Mouse (Mus musculus): ENCODE measurements at regions not wholly inside any gene's neighbourhood (a gene's known extent, or its start where the extent isn't known, plus 50 kb on each side); places are given as distances from the start of the nearest gene placed in this dataset.

- Histone ChIP-seq H3K4me1 (ENCODE audit: control insufficient read depth in 1 of 2, insufficient read depth in 2 of 2, low read length in 2 of 2) (no peaks in the 10 kb centered on the region), H3K27ac (ENCODE audit: control insufficient read depth, low read depth, low read length) (no peak overlapping the region), H3K36me3 (ENCODE audit: control insufficient read depth in 1 of 2, insufficient read depth in 2 of 2, low read length in 2 of 2) (no peaks in the 10 kb centered on the region), H3K9ac (ENCODE audit: control insufficient read depth, low read depth, low read length, poor library complexity, severe bottlenecking) (no peak overlapping the region), H3K9me3 (replicated peaks; ENCODE audit: insufficient read depth, low read length) (no peaks in the 10 kb centered on the region), H3K79me2 (ENCODE audit: control insufficient read depth, insufficient read depth, low read length, poor library complexity) (no peaks in the 10 kb centered on the region), H3K4me3 (ENCODE audit: control insufficient read depth in 1 of 2, insufficient read depth in 1 of 2, low read depth in 2 of 2, low read length in 2 of 2) (no peak overlapping the region), H3K27me3 (ENCODE audit: control insufficient read depth in 1 of 2, insufficient read depth in 2 of 2, low read length in 2 of 2) (no peaks in the 10 kb centered on the region)
- no peak for DNase-seq (ENCODE audit: low read depth, low spot score)
- TF ChIP-seq CHD2 (IDR thresholded peaks at IDR 0.05; ENCODE audit: low read length): no peak
- no peak for TF ChIP-seq JUND (IDR thresholded peaks at IDR 0.05; ENCODE audit: low read depth, low read length)
- no peak for TF ChIP-seq SIN3A (IDR thresholded peaks at IDR 0.05; ENCODE audit: low read length)
- TF ChIP-seq CHD1 (IDR thresholded peaks at IDR 0.05; ENCODE audit: low read depth, low read length): no peak
- no peak for TF ChIP-seq POLR2AphosphoS2 (IDR thresholded peaks at IDR 0.05; ENCODE audit: low read length)
- TF ChIP-seq EP300 (IDR thresholded peaks at IDR 0.05; ENCODE audit: low read depth in 1 of 2, low read length in 2 of 2): no peak
Observed at GRCm38 (mm10) chr2:124933876-124934275, 134.0 kb upstream of the Slc24a5 start.

GRCm38 (mm10) chr2:124948263-124948781 is 119.6 kb upstream of the Slc24a5 start:
- no peak overlapping the region for H3K4me3 ChIP-seq (ENCODE audit: control insufficient read depth in 1 of 2, insufficient read depth in 1 of 2, low read depth in 2 of 2, low read length in 2 of 2)
- TF ChIP-seq POLR2A (IDR thresholded peaks at IDR 0.05; ENCODE audit: control insufficient read depth in 1 of 2, insufficient read depth in 1 of 2, low read depth in 1 of 2, low read length in 2 of 2, poor library complexity in 1 of 2) (no peak), NRF1 (IDR thresholded peaks at IDR 0.05; ENCODE audit: insufficient read depth, low read depth, low read length, poor library complexity, severe bottlenecking) (no peak), GABPA (IDR thresholded peaks at IDR 0.05; ENCODE audit: low read depth, low read length) (no peak)
- DNase-seq (ENCODE audit: low read depth, low spot score): no peak
- no peak overlapping the region for H3K27ac ChIP-seq (ENCODE audit: control insufficient read depth, low read depth, low read length)
- no peaks in the 10 kb centered on the region for H3K36me3 ChIP-seq (ENCODE audit: control insufficient read depth in 1 of 2, insufficient read depth in 2 of 2, low read length in 2 of 2)
- no peak overlapping the region for H3K9ac ChIP-seq (ENCODE audit: control insufficient read depth, low read depth, low read length, poor library complexity, severe bottlenecking)
- H3K27me3 ChIP-seq (ENCODE audit: control insufficient read depth in 1 of 2, insufficient read depth in 2 of 2, low read length in 2 of 2): no peaks in the 10 kb centered on the region
- no peaks in the 10 kb centered on the region for H3K9me3 ChIP-seq (replicated peaks; ENCODE audit: insufficient read depth, low read length)
- H3K4me1 ChIP-seq (ENCODE audit: control insufficient read depth in 1 of 2, insufficient read depth in 2 of 2, low read length in 2 of 2): no peaks in the 10 kb centered on the region
- H3K79me2 ChIP-seq (ENCODE audit: control insufficient read depth, insufficient read depth, low read length, poor library complexity): no peaks in the 10 kb centered on the region

GRCm38 (mm10) chr2:124948812-124949211 is 119.1 kb upstream of the Slc24a5 start:
- Histone ChIP-seq H3K27ac (ENCODE audit: control insufficient read depth, low read depth, low read length) (no peak overlapping the region), H3K79me2 (ENCODE audit: control insufficient read depth, insufficient read depth, low read length, poor library complexity) (no peaks in the 10 kb centered on the region), H3K36me3 (ENCODE audit: control insufficient read depth in 1 of 2, insufficient read depth in 2 of 2, low read length in 2 of 2) (no peaks in the 10 kb centered on the region), H3K27me3 (ENCODE audit: control insufficient read depth in 1 of 2, insufficient read depth in 2 of 2, low read length in 2 of 2) (no peaks in the 10 kb centered on the region), H3K9me3 (replicated peaks; ENCODE audit: insufficient read depth, low read length) (no peaks in the 10 kb centered on the region), H3K4me1 (ENCODE audit: control insufficient read depth in 1 of 2, insufficient read depth in 2 of 2, low read length in 2 of 2) (no peaks in the 10 kb centered on the region), H3K4me3 (ENCODE audit: control insufficient read depth in 1 of 2, insufficient read depth in 1 of 2, low read depth in 2 of 2, low read length in 2 of 2) (no peak overlapping the region), H3K9ac (ENCODE audit: control insufficient read depth, low read depth, low read length, poor library complexity, severe bottlenecking) (no peak overlapping the region)
- no peak for TF ChIP-seq USF2 (IDR thresholded peaks at IDR 0.05; ENCODE audit: borderline replicate concordance in 1 of 2, insufficient read depth in 1 of 2, low read depth in 1 of 2, low read length in 2 of 2)
- no peak for TF ChIP-seq JUND (IDR thresholded peaks at IDR 0.05; ENCODE audit: low read depth, low read length)
- TF ChIP-seq POLR2AphosphoS5 (IDR thresholded peaks at IDR 0.05; ENCODE audit: borderline replicate concordance, low read depth, low read length): no peak
- no peak for TF ChIP-seq MAX (IDR thresholded peaks at IDR 0.05; ENCODE audit: low read length)
- TF ChIP-seq NRF1 (IDR thresholded peaks at IDR 0.05; ENCODE audit: insufficient read depth, low read depth, low read length, poor library complexity, severe bottlenecking): no peak
- no peak for TF ChIP-seq CHD1 (IDR thresholded peaks at IDR 0.05; ENCODE audit: low read depth, low read length)
- no peak for TF ChIP-seq ELF1 (IDR thresholded peaks at IDR 0.05; ENCODE audit: low read depth, low read length)
- no peak for TF ChIP-seq NELFE (IDR thresholded peaks at IDR 0.05; ENCODE audit: low read depth, low read length)
- TF ChIP-seq E2F4 (IDR thresholded peaks at IDR 0.05; ENCODE audit: borderline replicate concordance, low read depth, low read length): no peak
- no peak for TF ChIP-seq MXI1 (IDR thresholded peaks at IDR 0.05; ENCODE audit: low read depth, low read length)
- no peak for TF ChIP-seq GATA1 (IDR thresholded peaks at IDR 0.05; ENCODE audit: low read depth, low read length)
- TF ChIP-seq USF1 (IDR thresholded peaks at IDR 0.05; ENCODE audit: low read depth, low read length): no peak
- no peak for TF ChIP-seq MYB (IDR thresholded peaks at IDR 0.05; ENCODE audit: low read depth, low read length)
- no peak for TF ChIP-seq GABPA (IDR thresholded peaks at IDR 0.05; ENCODE audit: low read depth, low read length)
- TF ChIP-seq MYC (IDR thresholded peaks at IDR 0.05; ENCODE audit: low read depth, low read length): no peak
- no peak for DNase-seq (ENCODE audit: low read depth, low spot score)
